Mouse (Mus musculus) macrophage (primary cell): ENCODE data around the gene Mmp11. TPM values are rescaled to one million over a fixed set of nuclear protein-coding genes. Genes with fewer than 3 reads are reported as not detected.
"Not testable (repeated sequence)": the region's sequence is repeated elsewhere in the genome, so short reads cannot be mapped to it uniquely, and the experiment has no call there.

Experiments used
- H3K27ac ChIP-seq: fragments of 350-480 bp; formaldehyde crosslinking; 2 replicates; pipeline ENCODE4 v1.9.0; 2021
- H3K36me3 ChIP-seq: fragments of 350-480 bp; formaldehyde crosslinking; 2 replicates; pipeline ENCODE4 v1.9.0; 2021; ENCODE audit errors: inconsistent target
- H3K4me3 ChIP-seq: fragments of 350-480 bp; formaldehyde crosslinking; 2 replicates; pipeline ENCODE4 v1.9.0; 2021; ENCODE audit errors: inconsistent target
- H3K79me2 ChIP-seq: fragments of 350-480 bp; formaldehyde crosslinking; 2 replicates; pipeline ENCODE4 v1.9.0; 2021; ENCODE audit errors: inconsistent target
- WGBS: methylation state at CpG from one replicate; pipeline ENCODE4 v1.1.7; 2026; ENCODE audit warnings: inconsistent platforms; ENCODE audit not compliant: missing documents; 5-methylcytosine and 5-hydroxymethylcytosine counted together
- polyA plus RNA-seq: library from polyadenylated mRNA; stranded (reverse); fragments of 250-400 nt; gene quantifications from 3 replicates; pipeline ENCODE4 v1.2.4, GENCODE M21; 2018; ENCODE audit warnings: inconsistent platforms

Gene Mmp11
- polyA plus RNA-seq, 1 experiment from 2014 or later, result 0.36 TPM

DNA sequence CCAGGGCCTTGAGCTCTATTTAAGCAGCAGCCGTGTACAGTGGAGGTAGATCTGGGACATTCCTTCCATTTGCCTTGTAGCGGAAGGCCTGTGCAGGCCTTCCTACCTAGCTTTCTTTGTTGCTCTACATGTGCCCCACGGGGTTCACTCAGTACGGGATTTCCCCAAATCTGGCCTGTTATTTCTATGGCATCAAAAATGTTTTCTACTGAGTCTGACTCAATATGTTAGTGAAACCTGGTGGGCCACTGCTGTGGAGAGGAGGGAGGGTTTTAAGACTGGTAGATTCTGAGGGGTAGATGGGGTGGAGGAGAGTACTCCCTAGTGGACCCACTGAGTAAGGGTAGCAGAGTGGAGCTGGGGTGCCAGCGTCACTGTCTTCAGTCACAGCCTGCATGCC, 40.6 kb downstream of the Mmp11 start:
- no peak overlapping the region for H3K4me3 ChIP-seq
- H3K79me2 ChIP-seq, result no peaks in the 10 kb centered on the region
- no peak overlapping the region for H3K27ac ChIP-seq
- peaks cover 44% of the 10 kb centered on the region for H3K36me3 ChIP-seq
- 95% methylated on average over 5 of the region's 5 CpGs for WGBS

DNA sequence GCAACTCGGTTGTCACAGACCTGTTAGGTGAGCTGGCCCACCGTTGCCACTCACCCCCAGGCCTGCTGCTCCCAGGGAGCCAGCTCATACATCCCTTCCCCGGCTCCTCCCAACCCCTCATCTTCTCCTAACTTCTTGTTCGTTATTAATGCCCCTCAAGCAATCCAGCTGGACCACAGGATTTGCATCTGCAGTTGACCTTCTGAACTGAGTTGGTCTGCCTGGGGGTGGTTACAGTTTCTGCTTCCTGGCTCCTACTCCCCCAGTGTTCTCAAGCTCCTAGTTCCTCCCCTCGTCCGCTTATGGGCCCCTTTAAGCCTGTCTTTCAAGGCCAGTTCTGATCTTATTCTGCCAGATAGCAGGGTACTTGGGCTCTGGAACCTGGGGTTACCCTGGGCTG, 41.7 kb downstream of the Mmp11 start:
- Histone ChIP-seq H3K27ac (no peak overlapping the region), H3K79me2 (no peaks in the 10 kb centered on the region), H3K4me3 (no peak overlapping the region), H3K36me3 (peaks cover 34% of the 10 kb centered on the region)
- WGBS, result 85% methylated on average over 6 of the region's 6 CpGs

DNA sequence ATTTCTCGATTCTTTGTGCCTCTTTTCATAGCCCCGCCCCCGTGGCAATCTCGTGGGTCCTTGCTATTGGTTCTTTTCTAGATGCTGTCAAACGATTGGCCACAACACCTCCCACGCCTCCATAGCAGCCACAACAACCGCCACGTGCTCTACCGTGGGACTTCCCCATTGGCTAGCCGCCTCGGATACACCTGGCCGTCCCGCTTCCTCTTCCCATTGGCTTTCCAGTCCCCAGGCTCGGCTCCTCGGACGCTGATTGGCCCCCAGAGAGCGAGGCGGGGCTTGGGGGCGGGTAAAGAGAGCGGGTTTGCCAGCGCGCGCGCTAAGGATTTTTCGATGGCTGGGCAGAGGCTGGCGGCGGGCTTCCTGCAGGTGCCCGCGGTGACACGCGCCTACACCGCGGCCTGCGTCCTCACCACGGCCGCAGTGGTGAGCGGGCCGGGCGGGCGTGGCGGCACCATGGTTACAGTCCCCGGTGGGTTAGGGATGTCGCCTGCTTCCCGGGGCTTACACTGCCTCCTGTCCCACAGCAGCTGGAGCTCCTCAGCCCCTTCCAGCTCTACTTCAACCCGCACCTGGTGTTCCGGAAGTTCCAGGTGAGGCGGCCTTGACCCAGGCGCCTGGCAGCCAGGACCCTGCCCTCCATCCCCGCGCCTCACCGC, 43.1 kb downstream of the Mmp11 start, which contains the start of gene Derl3:
Gene Derl3 (plus strand): TSS at position 325 of the 662 bp plus-strand sequence.
- Histone ChIP-seq H3K27ac (no peak within 1 kb of the TSS), H3K4me3 (no peak within 1 kb of the TSS), H3K36me3 (peaks cover 27% of the 10 kb centered on the region), H3K79me2 (no peaks in the 10 kb centered on the region)
- 3% methylated on average over 48 of the region's 51 CpGs for WGBS

DNA sequence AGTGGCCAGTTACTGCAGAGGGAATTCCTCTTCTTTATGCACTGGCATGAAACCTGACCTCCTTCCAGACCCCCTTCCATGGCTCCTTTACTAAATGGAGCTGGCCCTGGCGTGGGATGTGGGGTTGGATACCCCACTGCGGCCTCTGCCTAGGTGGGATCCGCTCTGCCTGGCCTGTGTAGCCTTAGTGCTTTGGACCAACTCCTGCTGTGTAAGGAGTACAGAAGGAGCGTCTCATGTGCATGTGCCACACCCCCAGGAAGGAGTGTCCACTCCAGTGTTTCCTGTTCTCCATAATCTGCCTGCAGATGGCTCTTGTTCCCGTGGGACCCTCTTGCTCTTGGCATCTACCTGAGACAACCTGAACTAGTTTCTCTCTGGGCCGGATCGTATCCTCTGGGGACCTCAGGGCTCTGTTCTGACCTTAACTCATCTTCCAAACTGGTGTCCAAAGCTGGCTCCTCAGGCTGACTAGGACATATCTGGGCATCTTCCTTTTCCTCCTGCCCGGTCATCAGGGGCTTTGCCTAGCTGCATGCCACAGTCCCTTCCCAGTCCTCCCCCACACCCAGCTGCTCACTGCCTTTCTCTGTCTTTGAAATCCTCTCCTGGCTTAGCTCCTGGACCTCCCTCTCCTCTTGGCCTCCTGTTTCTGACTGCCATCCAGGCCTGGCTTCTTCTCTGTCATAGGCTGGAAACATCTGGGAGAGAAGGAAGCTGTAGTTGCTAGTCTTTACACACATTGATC, 46.7 kb downstream of the Mmp11 start:
- WGBS, result 80% methylated on average over 8 of the region's 8 CpGs
- H3K27ac ChIP-seq, result no peak overlapping the region
- H3K79me2 ChIP-seq, result no peaks in the 10 kb centered on the region
- no peak overlapping the region for H3K4me3 ChIP-seq
- H3K36me3 ChIP-seq, result peaks cover 4% of the 10 kb centered on the region; the same call in 1 of the 2 replicates

DNA sequence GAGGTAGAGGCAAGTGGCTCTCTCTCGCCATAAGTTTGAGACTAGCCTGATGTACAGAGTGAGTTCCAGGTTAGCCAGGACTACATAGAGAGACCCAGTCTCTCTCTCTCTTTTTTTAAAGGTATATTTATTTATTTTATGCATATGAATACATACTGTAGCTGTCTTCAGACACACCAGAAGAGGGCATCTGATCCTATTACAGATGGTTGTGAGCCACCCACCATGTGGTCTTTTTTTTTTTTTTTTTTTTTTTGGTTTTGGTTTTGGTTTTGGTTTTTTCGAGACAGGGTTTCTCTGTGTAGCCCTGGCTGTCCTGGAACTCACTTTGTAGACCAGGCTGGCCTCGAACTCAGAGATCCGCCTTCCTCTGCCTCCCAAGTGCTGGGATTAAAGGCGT, 48.8 kb downstream of the Mmp11 start:
- not testable (repeated sequence) for H3K79me2 ChIP-seq, H3K36me3 ChIP-seq, H3K4me3 ChIP-seq, H3K27ac ChIP-seq
- WGBS, result 91% methylated on average over 4 of the region's 5 CpGs

DNA sequence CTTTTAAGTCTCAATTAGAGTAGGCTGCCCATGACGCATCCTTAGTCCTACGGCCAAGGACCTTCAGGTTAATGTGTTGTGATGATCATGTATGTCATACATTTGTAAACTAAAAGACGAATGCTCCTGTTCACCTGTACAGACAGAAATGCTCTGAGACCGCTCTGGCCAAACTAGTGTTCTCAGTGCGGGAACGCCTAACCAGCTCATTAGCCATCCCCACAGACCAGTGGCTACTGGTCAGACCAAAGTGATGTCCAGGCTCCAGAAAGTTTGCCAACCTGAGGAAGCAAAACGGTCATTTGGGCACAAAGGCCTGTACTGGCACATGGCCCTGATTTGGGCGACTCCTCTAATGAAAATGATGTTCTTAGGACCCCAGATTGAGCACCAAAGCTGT, 51.6 kb downstream of the Mmp11 start:
- WGBS, result 94% methylated on average over 8 of the region's 8 CpGs
- Histone ChIP-seq H3K79me2 (no peaks in the 10 kb centered on the region), H3K36me3 (no peaks in the 10 kb centered on the region), H3K4me3 (no peak overlapping the region), H3K27ac (no peak overlapping the region)

DNA sequence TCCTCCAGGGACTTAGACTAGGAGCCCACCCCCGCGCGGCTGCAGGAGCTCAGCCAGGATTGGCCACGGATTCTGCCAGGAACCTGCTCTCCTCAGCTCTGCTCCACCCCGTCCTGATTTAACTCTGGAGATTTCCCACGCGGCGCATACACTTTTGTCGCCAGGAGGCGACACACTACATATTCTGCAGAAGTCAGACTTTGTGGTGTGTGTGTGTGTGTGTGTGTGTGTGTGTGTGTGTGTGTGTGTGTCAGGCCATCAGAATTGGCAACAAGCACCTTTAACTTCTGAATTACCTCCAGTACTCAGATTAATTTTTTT, 53.1 kb downstream of the Mmp11 start:
- no peak overlapping the region for H3K27ac ChIP-seq
- no peaks in the 10 kb centered on the region for H3K36me3 ChIP-seq
- 4% methylated on average over 10 of the region's 10 CpGs for WGBS
- H3K79me2 ChIP-seq, result no peaks in the 10 kb centered on the region
- no peak overlapping the region for H3K4me3 ChIP-seq

DNA sequence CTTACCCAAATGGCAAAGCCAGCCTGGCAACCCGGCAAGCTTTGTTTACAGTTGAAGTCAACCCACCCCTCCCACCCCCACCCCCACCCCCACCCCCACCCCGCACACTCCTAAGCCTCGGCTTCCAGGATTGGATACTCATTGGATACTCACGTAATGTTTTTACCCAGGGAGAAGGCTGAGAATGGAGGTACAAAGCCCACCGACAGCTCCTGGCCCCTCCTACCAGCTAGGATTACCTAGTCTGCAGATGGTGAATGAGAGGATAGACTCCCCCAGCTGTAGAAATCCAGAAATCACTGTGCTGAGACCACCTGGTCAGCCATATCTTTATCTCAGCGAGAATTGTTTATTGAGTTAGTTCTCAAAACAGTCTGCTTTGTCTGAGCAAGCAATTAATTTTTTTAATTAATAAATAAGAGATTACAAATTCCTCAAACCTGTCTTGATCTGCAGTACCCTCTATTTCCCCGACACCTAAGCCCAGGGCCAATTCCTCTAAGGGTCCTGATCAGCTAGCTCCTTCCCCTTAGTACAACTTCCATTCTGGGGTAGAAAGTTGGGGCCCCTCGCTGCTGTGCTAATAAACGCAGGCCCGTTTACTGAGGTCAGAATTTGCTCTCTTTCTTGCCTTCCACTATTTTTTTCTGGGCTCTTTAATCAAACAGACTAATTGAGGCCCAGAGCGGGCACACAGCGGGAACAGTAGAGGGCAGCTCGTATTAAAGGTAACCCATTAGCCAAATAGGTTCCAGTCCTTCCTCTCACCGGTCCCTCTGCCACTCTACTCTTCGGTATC, 53.7 kb downstream of the Mmp11 start:
- 50% methylated on average over 13 of the region's 15 CpGs for WGBS
- no peaks in the 10 kb centered on the region for H3K79me2 ChIP-seq
- no peak overlapping the region for H3K4me3 ChIP-seq
- H3K27ac ChIP-seq, result no peak overlapping the region
- no peaks in the 10 kb centered on the region for H3K36me3 ChIP-seq

DNA sequence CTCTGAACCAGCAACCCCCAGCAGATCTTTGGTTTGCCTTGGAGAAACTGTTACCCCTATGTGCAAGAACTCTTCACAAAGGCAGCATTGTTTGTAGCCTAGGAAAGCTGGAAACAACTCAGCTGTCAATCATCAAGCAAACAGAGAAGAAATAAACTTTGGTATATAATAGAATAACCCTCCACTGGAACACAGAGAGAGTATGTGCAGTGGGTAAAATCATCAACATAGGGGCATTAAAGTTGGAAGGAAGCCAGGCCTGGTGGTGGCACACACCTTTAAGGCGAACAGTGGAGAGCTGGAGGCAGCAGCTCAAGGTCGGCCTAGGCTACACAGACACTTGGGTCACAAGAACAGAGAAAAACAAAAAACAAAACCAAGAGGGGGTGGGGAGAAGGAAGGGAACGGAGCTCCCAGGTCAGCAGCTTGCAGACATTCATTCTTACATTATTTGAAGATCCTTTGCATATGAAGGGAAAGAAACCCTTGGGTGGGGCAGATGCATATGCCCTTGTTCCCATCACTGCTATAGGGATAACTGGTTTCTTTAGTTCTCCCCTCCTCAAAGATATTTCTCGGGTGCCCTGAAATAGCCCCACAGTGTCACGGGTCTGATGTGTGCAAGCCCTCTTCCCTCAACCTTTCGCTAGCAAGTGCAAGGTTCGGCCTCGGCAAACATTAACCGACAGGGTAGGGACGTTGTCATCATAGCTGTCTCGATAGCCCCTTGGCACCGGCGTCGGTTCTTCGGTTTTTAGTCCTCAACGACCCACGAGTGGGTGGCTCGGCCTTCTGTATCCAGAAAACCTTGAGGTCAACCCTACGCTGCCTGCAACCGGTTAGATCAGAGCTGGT, 54.5 kb downstream of the Mmp11 start:
- H3K27ac ChIP-seq, result no peak overlapping the region
- no peaks in the 10 kb centered on the region for H3K79me2 ChIP-seq
- 81% methylated on average over 20 of the region's 20 CpGs for WGBS
- no peak overlapping the region for H3K4me3 ChIP-seq
- no peaks in the 10 kb centered on the region for H3K36me3 ChIP-seq

DNA sequence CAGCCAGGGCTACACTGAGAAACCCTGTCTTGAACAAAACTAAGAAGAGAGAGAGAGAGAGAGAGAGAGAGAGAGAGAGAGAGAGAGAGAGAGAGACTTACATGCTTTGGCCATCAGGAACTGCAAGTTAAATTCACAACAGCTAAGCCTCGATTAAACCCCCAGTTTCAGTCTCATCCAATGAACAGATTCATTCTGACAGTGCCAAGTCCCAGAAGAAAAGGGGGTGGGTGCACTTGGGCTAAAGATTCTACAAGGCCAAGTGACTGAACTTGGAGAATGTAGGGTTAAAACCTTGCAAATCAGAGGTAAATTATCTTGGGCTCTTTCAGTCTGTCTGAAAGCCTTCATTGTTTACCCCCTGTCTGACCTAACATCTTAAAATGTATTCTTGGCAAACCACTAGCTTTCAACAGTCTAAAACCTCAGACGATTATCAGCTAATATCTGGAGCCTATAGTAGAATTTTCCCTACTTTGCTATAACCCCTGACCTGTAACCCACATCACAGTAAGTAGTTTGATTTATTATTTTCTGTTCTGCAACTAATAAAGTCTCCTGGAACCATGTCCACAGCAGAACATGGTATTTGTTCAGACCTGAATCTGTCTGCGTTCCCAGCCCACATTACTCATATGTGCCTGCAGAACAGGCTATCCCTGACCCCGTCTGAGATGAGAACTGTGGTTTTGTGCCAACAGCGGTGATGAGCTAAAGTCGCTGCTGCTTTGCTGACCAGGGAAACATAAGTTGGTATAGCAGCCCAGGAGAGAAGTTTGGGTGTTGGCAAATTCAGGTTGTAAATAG, 55.3 kb downstream of the Mmp11 start:
- 70% methylated on average over 6 of the region's 6 CpGs for WGBS
- H3K36me3 ChIP-seq, result no peaks in the 10 kb centered on the region
- H3K27ac ChIP-seq, result no peak overlapping the region
- H3K4me3 ChIP-seq, result no peak overlapping the region
- H3K79me2 ChIP-seq, result no peaks in the 10 kb centered on the region

DNA sequence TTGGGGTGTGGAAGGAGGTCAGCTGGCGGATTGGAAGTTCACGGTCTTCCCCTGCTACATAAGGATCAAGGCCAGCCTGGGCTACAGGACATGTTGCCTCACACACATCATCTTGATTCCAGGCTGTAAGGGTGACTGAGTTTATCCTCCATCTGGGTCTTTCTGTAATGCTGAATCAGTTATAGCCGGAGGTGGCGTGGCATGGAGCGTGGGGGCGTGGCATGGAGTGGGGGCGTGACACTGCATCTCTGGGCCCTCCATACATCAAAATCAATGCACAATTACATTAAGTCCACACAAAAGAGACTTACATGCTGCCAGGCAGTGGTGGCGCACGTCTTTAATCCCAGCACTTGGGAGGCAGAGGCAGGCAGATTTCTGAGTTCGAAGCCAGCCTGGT, 55.9 kb downstream of the Mmp11 start:
- H3K36me3 ChIP-seq, result no peaks in the 10 kb centered on the region
- no peak overlapping the region for H3K4me3 ChIP-seq
- no peaks in the 10 kb centered on the region for H3K79me2 ChIP-seq
- WGBS, result 92% methylated on average over 10 of the region's 10 CpGs
- H3K27ac ChIP-seq, result no peak overlapping the region

DNA sequence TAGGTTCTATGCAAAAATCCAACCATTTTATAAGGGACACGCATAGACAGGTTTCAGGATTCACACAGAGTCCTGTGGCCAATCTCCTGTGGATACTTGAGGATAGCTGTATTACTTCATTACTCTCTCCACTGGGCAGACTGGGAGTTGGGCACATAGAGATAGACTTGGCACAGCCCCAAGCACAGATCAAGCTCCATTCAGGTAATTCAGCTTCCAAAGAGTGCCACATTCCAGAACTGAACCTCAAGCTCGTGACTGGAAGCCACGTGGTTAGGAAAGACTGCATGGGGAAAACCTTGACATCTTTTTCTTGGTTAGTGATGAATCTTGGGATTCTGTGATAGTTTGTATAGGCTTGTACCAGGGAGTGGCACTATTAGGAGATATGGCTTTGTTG, 57.5 kb downstream of the Mmp11 start:
- Histone ChIP-seq H3K27ac (no peak overlapping the region), H3K4me3 (no peak overlapping the region), H3K79me2 (no peaks in the 10 kb centered on the region), H3K36me3 (no peaks in the 10 kb centered on the region)
- 95% methylated on average over 3 of the region's 3 CpGs for WGBS

DNA sequence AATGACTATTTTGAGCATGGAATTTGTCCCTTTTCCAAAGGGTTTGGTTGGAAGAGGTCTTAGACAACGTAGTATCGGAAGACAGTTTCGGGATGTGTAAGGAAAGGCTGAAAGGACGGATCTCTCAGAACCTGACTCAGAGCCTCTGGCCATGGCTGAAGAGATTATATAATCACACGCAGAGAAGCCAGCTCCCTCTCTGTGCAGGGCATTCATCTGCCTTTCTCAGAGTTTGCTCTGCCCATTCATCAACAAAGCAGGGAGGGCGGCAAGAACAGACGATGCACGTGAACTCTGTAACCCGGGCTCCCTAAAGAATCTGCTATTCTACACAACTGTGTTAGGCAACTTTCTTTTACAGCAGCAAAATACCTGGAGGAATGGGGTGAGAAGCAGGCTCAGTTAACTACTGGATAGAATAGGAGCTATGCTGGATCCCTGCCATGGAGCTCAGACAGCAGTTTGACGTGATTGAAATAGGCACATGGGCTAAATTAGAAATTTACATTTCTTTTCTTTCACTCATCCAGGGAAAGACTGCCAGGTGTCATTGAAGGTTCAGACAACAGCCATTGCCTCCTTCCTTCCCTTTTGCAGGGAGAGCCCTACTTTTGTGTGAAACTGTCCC, 62.6 kb downstream of the Mmp11 start:
- WGBS, result 73% methylated on average over 10 of the region's 10 CpGs
- Histone ChIP-seq H3K4me3 (no peak overlapping the region), H3K36me3 (no peaks in the 10 kb centered on the region), H3K79me2 (no peaks in the 10 kb centered on the region), H3K27ac (no peak overlapping the region)
